Mouse (Mus musculus): ENCODE measurements around the gene Cnnm4.

The Cnnm4 gene

GRCm38 (mm10) chr1:36473211-36473780 lies 1.9 kb downstream of the Cnnm4 start:
- DNase-seq (ENCODE audit: low read depth, low spot score) = no peak

- DNase-seq (ENCODE audit: low read depth, low spot score) = no peak
These were observed 3.2 kb downstream of the Cnnm4 start for GRCm38 (mm10) chr1:36474646-36475045.

- DNase-seq (ENCODE audit: low read depth, low spot score) = no peak
These were observed 4.2 kb downstream of the Cnnm4 start for GRCm38 (mm10) chr1:36475480-36476110.

GRCm38 (mm10) chr1:36476426-36476825 lies 5.0 kb downstream of the Cnnm4 start:
- no peak for DNase-seq (ENCODE audit: low read depth, low spot score)

- no peak for DNase-seq (ENCODE audit: low read depth, low spot score)
These were observed 6.9 kb downstream of the Cnnm4 start for GRCm38 (mm10) chr1:36478343-36478795.

- DNase-seq (ENCODE audit: low read depth, low spot score) = no peak
These were observed 8.8 kb downstream of the Cnnm4 start for GRCm38 (mm10) chr1:36479903-36480899.

GRCm38 (mm10) chr1:36483825-36484224 lies 12.4 kb downstream of the Cnnm4 start:
- no peak for DNase-seq (ENCODE audit: low read depth, low spot score)

- no peak for DNase-seq (ENCODE audit: low read depth, low spot score)
These were observed 13.7 kb downstream of the Cnnm4 start for GRCm38 (mm10) chr1:36485080-36485479.

GRCm38 (mm10) chr1:36487111-36487510 lies 15.7 kb downstream of the Cnnm4 start:
- DNase-seq (ENCODE audit: low read depth, low spot score) = no peak

GRCm38 (mm10) chr1:36489661-36490060 lies 18.2 kb downstream of the Cnnm4 start:
- no peak for DNase-seq (ENCODE audit: low read depth, low spot score)

- peak; percentile 76 for DNase-seq (ENCODE audit: low read depth, low spot score)
These were observed 21.2 kb downstream of the Cnnm4 start for GRCm38 (mm10) chr1:36492416-36493139.

- no peak for DNase-seq (ENCODE audit: low read depth, low spot score)
These were observed 21.9 kb downstream of the Cnnm4 start for GRCm38 (mm10) chr1:36493299-36493698.

- no peak for DNase-seq (ENCODE audit: low read depth, low spot score)
These were observed 25.3 kb downstream of the Cnnm4 start for GRCm38 (mm10) chr1:36496719-36497118.

GRCm38 (mm10) chr1:36497312-36497711 lies 25.9 kb downstream of the Cnnm4 start:
- no peak for DNase-seq (ENCODE audit: low read depth, low spot score)

- DNase-seq (ENCODE audit: low read depth, low spot score) = peak; percentile 75
These were observed 29.8 kb downstream of the Cnnm4 start for GRCm38 (mm10) chr1:36501261-36501660.

GRCm38 (mm10) chr1:36508238-36508637 lies 36.8 kb downstream of the Cnnm4 start:
- DNase-seq (ENCODE audit: low read depth, low spot score) = no peak

GRCm38 (mm10) chr1:36511289-36512021 lies 40.0 kb downstream of the Cnnm4 start, which contains the start of gene Cnnm3:
TSS of gene Cnnm3 (plus strand) at chr1:36511867.
- peak; percentile 99 for DNase-seq (ENCODE audit: low read depth, low spot score)

- no peak for DNase-seq (ENCODE audit: low read depth, low spot score)
These were observed 40.9 kb downstream of the Cnnm4 start for GRCm38 (mm10) chr1:36512089-36512965.

- DNase-seq (ENCODE audit: low read depth, low spot score) = no peak
These were observed 41.5 kb downstream of the Cnnm4 start for GRCm38 (mm10) chr1:36512966-36513280.

GRCm38 (mm10) chr1:36513310-36513709 lies 41.9 kb downstream of the Cnnm4 start:
- no peak for DNase-seq (ENCODE audit: low read depth, low spot score)

All from retina, postnatal 7 days (tissue).